Mouse (Mus musculus) B cell, adult (primary cell): ENCODE measurements around the gene Anxa11. TPM values are rescaled to one million over a fixed set of nuclear protein-coding genes. Genes with fewer than 3 reads are reported as not detected.

ENCODE experiments used
- total RNA-seq: library from RNA; stranded (reverse); gene quantifications from 4 replicates; pipeline ENCODE4 v1.2.4, GENCODE M21; 2023; ENCODE audit not compliant: inconsistent age

Anxa11 gene
- total RNA-seq: 80.3 to 87.7 TPM (median 84.2 TPM) in 4 replicates

GRCm38 (mm10) chr14:25841991-25842687 lies at the start of gene Anxa11:
Gene Anxa11 (plus strand): TSS chr14:25842156.

GRCm38 (mm10) chr14:25903000-25903399 lies 61.0 kb downstream of the Anxa11 start, which contains the start of gene Plac9a:
Gene Plac9a (minus strand): TSS chr14:25903100.

GRCm38 (mm10) chr14:25927562-25927881 lies 85.6 kb downstream of the Anxa11 start, which contains the start of gene Tmem254a:
Gene Tmem254a (minus strand): TSS chr14:25927672.

Other genes starting within 250 kb of the Anxa11 start
- 25.4 to 31.2 TPM (median 26.8 TPM) in 4 replicates for gene Ppif, start 148.0 kb upstream of the Anxa11 start, total RNA-seq
- gene Zcchc24, start 73.1 kb upstream of the Anxa11 start, total RNA-seq: 18.6 to 20.3 TPM (median 19.7 TPM) in 4 replicates
- gene Plac9a, start 60.9 kb downstream of the Anxa11 start, total RNA-seq: not detected in 4 replicates
- gene Tmem254a, start 85.5 kb downstream of the Anxa11 start, total RNA-seq: 4.3 to 8.0 TPM (median 6.6 TPM) in 4 replicates
- not detected in 4 replicates for gene Cphx1, start 96.1 kb downstream of the Anxa11 start, total RNA-seq
- not detected in 4 replicates for gene Duxbl1, start 136.4 kb downstream of the Anxa11 start, total RNA-seq
- gene Gm9780, start 200.6 kb downstream of the Anxa11 start, total RNA-seq: not detected in 4 replicates
- gene Tmem254c, start 225.2 kb downstream of the Anxa11 start, total RNA-seq: 12.6 to 22.2 TPM (median 16.8 TPM) in 4 replicates
- gene Cphx2, start 239.4 kb downstream of the Anxa11 start, total RNA-seq: not detected in 4 replicates
- gene Cphx3, start 240.1 kb downstream of the Anxa11 start, total RNA-seq: not detected in 4 replicates